Mouse (Mus musculus) embryonic facial prominence, embryonic 12.5 days (tissue): ENCODE data around the gene Mcrip2. TPM values are rescaled to one million over a fixed set of nuclear protein-coding genes. Genes with fewer than 3 reads are reported as not detected.

ENCODE experiments used
- ATAC-seq: fragments of 200-750 bp; cut with Nextera tagmentation; 2 replicates; pipeline ENCODE4 v1.8.0; 2017; ENCODE audit not compliant: insufficient number of reproducible peaks, insufficient read depth, low FRiP score, low TSS enrichment
- H3K27ac ChIP-seq: fragments of 300-500 bp; sonication (generic); 2 replicates; pipeline ENCODE4 v1.5.1; 2016; ENCODE audit warnings: mild to moderate bottlenecking
- H3K27me3 ChIP-seq: fragments of 300-500 bp; sonication (generic); 2 replicates; pipeline ENCODE4 v1.6.1; 2016; ENCODE audit warnings: mild to moderate bottlenecking, moderate library complexity
- H3K36me3 ChIP-seq: fragments of 300-500 bp; sonication (generic); 2 replicates; pipeline ENCODE4 v1.6.1; 2016; ENCODE audit warnings: mild to moderate bottlenecking
- H3K4me1 ChIP-seq: fragments of 300-500 bp; sonication (generic); 2 replicates; pipeline ENCODE4 v1.6.1; 2016
- H3K4me2 ChIP-seq: fragments of 300-500 bp; sonication (generic); replicated peaks from 2 replicates; pipeline ENCODE4 v1.6.1; 2016; ENCODE audit warnings: mild to moderate bottlenecking, moderate library complexity
- H3K4me3 ChIP-seq: fragments of 300-500 bp; sonication (generic); 2 replicates; pipeline ENCODE4 v1.5.1; 2016; ENCODE audit warnings: mild to moderate bottlenecking
- H3K9ac ChIP-seq: fragments of 300-500 bp; sonication (generic); 2 replicates; pipeline ENCODE4 v1.6.1; 2016; ENCODE audit warnings: mild to moderate bottlenecking, moderate library complexity
- H3K9me3 ChIP-seq: fragments of 300-500 bp; sonication (generic); 2 replicates; pipeline ENCODE4 v1.6.1; 2016; ENCODE audit warnings: mild to moderate bottlenecking, moderate library complexity
- WGBS: fragments of 180-500 bp; shearing (Covaris S2); methylation state at CpG from one replicate; pipeline ENCODE4 v1.1.7; 2016; 5-methylcytosine and 5-hydroxymethylcytosine counted together
- polyA plus RNA-seq: library from polyadenylated mRNA; unstranded; fragments of >200 nt; fragmentation: Nextera tagmentation; extraction: Ambion mirVana; gene quantifications from 2 replicates; pipeline ENCODE4 v1.2.1, GENCODE M21; 2016

Mcrip2 gene
- polyA plus RNA-seq, 1 experiment from 2014 or later = 10.1 TPM

DNA sequence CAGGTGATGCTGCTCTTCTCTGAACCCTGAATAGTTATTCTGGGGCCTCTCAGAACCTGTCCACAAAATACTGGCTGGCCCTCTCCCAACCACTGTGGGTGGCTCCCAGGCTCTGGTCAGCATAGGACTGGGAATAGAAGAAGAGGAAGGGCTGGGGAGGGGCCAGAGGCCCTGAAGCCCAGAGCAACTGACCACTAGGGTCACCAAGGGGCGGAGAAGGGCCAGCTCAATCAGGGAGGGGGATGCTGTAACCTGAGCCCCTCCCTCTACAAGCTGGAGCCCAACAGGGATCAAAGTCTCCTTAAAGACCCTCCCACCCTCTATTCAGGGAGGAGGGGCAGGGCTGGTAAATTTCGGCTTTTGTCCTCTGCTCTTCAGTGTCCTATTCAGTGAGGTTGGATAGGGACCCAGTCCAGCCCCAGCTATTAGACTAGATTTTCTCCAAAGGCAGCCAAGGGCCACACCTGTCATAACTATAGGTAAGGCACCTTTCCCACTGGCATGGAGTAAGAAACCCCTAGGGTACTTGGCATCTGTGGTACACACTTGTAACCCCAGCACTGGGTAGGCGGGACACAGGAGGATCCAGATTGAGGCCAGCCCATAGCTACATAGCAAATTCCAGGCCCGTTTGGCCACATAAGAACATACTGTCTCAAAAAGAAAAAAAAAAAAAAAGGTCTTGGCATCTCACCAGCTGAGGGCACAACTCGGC, 11.8 kb upstream of the Mcrip2 start, which contains the start of gene Wfikkn1:
TSS of gene Wfikkn1 (minus strand) at position 663 of the 715 bp plus-strand sequence.
- Histone ChIP-seq H3K27me3 (no peaks in the 10 kb centered on the region), H3K27ac (peak within 1 kb of the TSS; percentile 38; the same call in 1 of the 2 replicates), H3K4me2 (no peak within 1 kb of the TSS), H3K4me3 (no peak within 1 kb of the TSS), H3K4me1 (peaks cover 37% of the 10 kb centered on the region), H3K9ac (0 out of 2 replicates have a peak within 1 kb of the TSS, but pooled peaks have one; percentile 15), H3K9me3 (no peaks in the 10 kb centered on the region), H3K36me3 (peaks cover 55% of the 10 kb centered on the region)
- ATAC-seq = no peak
- 22% methylated on average over 5 of the region's 5 CpGs for WGBS

DNA sequence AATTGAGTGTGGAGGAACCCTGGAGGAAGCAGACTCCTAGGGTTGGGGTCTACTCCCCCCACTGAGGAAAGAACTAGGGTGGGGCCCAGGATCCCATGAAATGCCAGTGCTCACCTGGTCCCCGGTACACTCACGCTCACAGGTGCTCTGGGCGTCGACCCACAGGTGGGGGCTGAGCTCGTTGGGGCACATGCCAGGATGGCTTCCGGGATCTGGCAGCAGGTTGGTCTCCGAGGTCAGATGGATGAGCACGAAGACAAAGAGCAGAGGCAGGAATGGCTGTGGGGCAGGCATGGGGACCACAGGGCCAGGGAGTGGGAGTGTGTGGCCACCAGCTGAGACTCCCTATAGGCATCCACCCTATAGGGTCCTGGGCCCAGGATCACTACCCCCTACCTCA, 11.2 kb upstream of the Mcrip2 start:
- 73% methylated on average over 8 of the region's 8 CpGs for WGBS
- H3K36me3 ChIP-seq = peaks cover 49% of the 10 kb centered on the region

DNA sequence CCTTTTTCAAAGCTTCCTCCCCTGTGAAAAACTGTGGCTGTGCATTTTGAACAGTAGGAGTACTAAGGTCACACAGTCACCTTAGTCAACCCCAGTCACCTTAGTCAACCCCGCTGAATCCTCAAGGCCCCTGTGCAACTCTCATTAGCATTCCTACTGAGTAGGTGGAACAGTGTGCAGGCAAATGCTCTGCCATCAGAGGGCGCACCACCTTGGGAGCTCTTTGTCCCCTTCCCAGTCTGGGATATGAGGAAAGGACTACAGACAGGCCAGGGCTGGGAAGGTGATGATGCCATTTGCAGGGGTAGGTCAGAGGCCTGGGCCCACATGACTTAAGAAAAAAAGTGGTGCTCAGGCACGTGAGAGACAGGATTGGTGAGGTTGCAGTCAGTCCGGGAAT, 10.7 kb upstream of the Mcrip2 start:
- ATAC-seq = no peak
- Histone ChIP-seq H3K4me1 (peaks cover 37% of the 10 kb centered on the region), H3K9ac (no peak overlapping the region), H3K4me2 (no peak overlapping the region), H3K4me3 (no peak overlapping the region), H3K27me3 (no peaks in the 10 kb centered on the region), H3K9me3 (no peaks in the 10 kb centered on the region), H3K27ac (no peak overlapping the region), H3K36me3 (peaks cover 44% of the 10 kb centered on the region)
- 47% methylated on average over 4 of the region's 4 CpGs for WGBS

More for the DNA sequence above, 11.2 kb upstream of the Mcrip2 start:
- Histone ChIP-seq H3K27me3 (no peaks in the 10 kb centered on the region), H3K4me2 (no peak overlapping the region), H3K4me1 (peaks cover 37% of the 10 kb centered on the region), H3K27ac (no peak overlapping the region), H3K9ac (no peak overlapping the region), H3K4me3 (no peak overlapping the region), H3K9me3 (no peaks in the 10 kb centered on the region)
- no peak for ATAC-seq

DNA sequence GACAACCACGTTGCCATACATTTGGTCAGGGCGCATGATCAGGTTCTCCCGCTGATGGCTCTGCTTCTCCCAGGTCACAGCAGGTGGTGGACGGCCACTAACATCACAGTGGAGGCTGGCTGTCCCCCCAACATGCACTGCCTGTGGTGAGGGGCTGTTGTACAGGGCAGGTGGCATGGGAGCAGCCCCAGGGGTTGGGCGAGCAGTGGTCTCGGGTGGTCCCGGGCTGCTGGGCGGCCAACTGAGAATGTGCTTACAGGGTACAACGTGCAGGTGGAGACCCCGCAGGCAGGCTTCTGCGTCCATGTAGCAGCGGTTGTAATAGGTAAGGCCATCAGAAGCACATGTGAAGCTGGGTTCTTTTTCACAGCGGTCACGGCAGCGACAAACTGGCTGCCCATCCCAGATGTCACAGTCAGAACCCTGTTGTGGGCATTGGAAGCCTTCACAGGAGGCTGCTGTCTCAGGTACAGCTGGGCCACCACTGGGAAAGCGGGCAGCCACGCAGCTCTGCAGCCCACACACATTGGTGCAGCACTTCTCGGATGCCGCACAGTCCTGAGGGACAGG, 10.1 kb upstream of the Mcrip2 start:
- no peak overlapping the region for H3K4me2 ChIP-seq
- peaks cover 40% of the 10 kb centered on the region for H3K4me1 ChIP-seq
- no peaks in the 10 kb centered on the region for H3K27me3 ChIP-seq
- H3K9me3 ChIP-seq = no peaks in the 10 kb centered on the region
- WGBS = 84% methylated on average over 19 of the region's 19 CpGs
- H3K9ac ChIP-seq = no peak overlapping the region
- no peak for ATAC-seq
- no peak overlapping the region for H3K4me3 ChIP-seq
- peaks cover 39% of the 10 kb centered on the region for H3K36me3 ChIP-seq
- no peak overlapping the region for H3K27ac ChIP-seq

DNA sequence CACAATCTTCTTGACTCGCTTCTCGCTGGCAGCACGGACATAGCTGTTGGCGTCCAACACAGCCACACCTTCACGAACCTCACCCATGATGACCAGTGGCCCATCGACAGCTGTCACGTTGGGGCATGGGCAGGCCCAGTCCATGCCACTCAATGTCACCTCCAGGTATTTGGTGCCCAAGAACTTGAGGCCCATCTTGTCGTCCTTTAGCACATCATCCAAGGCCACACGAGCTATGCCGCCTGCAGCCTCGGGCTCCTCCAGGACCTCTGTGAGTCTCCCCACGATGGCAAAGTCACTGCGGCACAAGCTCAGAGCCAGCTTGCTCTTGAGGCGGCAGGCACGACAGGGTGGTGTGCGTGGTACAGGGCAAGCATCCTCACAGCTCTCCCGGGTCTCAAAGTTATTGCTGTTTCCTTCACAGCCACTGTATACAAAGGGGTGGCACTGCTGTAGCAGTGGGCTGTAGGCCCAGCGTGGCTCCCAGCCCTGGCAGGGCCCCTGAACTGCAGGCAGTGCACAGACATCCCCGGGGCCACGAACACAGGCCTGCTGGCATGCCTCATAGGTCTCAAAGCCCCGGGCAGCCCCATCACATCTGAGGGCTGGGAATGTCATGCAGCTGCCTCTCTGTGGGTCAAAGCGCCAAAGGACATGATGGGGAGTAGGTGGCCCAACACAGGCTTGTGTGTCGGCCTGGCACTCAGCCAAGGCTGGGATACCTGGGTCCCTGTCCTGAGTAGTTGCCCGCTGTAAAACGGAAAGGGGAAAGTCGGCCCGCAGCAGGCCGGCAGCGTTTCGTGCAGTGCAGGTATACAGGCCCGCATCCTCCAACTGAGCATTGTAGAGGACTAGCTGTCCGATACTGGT, 9.4 kb upstream of the Mcrip2 start:
- Histone ChIP-seq H3K27me3 (no peaks in the 10 kb centered on the region), H3K4me3 (no peak overlapping the region), H3K27ac (no peak overlapping the region), H3K36me3 (peaks cover 32% of the 10 kb centered on the region), H3K4me2 (no peak overlapping the region), H3K9me3 (no peaks in the 10 kb centered on the region), H3K4me1 (peaks cover 40% of the 10 kb centered on the region), H3K9ac (no peak overlapping the region)
- ATAC-seq = no peak
- WGBS = 91% methylated on average over 32 of the region's 32 CpGs

DNA sequence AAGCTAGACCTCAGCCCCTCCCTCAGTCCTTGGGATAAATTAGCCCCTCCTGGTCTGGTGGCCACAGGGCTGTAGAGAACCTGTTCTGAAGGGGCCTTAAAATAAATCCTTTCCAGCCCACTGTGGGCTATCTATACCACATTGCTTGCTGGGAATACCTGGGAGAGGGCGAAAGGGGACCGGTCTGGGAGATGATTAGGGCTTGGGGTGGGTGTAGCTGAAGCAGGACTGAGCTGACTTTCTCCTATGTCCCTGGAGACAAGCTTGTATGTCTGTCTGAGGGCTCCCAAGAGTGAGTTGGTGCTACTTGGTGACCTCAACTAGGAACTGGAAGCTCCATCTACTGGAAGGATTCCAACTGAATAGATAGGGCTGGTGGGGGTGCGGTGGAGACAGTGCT, 8.5 kb upstream of the Mcrip2 start:
- Histone ChIP-seq H3K9me3 (no peaks in the 10 kb centered on the region), H3K9ac (no peak overlapping the region), H3K27me3 (no peaks in the 10 kb centered on the region), H3K36me3 (peaks cover 22% of the 10 kb centered on the region), H3K4me3 (no peak overlapping the region), H3K4me1 (peaks cover 36% of the 10 kb centered on the region), H3K27ac (no peak overlapping the region), H3K4me2 (no peak overlapping the region)
- no peak for ATAC-seq
- 92% methylated on average over 3 of the region's 3 CpGs for WGBS

DNA sequence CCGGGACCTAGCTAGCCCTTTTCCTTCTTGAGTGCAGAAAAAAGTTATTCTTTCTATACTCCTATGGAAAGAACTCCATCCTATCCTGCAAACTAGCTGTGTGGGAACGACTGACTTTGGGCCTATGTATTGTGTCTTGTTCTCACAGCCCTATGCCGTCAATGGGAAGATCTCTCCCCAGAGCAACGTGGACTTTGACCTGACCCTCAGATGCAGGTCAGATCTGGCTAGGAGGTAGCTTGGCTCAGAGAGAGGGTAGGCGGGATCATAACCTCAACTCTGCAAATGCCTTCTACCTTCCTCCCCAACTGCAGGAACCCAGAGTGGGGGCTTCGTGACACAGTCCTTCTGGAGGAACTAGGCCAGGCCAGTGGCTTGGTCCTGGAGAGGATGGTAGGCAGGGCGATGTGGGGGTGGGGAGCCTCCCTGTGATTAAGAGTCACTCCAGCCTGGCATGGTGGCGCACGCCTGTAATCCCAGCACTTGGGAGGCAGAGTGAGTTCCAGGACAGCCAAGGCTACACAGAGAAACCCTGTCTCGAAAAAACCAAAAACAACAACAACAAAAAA, 7.9 kb upstream of the Mcrip2 start:
- H3K27me3 ChIP-seq = no peaks in the 10 kb centered on the region
- no peak overlapping the region; the same call in 1 of the 2 replicates for H3K27ac ChIP-seq
- peak overlapping the region; percentile 77 for H3K4me3 ChIP-seq
- peak overlapping the region; percentile 71; the same call in 1 of the 2 replicates for H3K9ac ChIP-seq
- peaks cover 17% of the 10 kb centered on the region for H3K36me3 ChIP-seq
- ATAC-seq = no peak
- no peaks in the 10 kb centered on the region for H3K9me3 ChIP-seq
- WGBS = 53% methylated on average over 10 of the region's 10 CpGs
- H3K4me2 ChIP-seq = peak overlapping the region; percentile 88
- peaks cover 31% of the 10 kb centered on the region for H3K4me1 ChIP-seq

DNA sequence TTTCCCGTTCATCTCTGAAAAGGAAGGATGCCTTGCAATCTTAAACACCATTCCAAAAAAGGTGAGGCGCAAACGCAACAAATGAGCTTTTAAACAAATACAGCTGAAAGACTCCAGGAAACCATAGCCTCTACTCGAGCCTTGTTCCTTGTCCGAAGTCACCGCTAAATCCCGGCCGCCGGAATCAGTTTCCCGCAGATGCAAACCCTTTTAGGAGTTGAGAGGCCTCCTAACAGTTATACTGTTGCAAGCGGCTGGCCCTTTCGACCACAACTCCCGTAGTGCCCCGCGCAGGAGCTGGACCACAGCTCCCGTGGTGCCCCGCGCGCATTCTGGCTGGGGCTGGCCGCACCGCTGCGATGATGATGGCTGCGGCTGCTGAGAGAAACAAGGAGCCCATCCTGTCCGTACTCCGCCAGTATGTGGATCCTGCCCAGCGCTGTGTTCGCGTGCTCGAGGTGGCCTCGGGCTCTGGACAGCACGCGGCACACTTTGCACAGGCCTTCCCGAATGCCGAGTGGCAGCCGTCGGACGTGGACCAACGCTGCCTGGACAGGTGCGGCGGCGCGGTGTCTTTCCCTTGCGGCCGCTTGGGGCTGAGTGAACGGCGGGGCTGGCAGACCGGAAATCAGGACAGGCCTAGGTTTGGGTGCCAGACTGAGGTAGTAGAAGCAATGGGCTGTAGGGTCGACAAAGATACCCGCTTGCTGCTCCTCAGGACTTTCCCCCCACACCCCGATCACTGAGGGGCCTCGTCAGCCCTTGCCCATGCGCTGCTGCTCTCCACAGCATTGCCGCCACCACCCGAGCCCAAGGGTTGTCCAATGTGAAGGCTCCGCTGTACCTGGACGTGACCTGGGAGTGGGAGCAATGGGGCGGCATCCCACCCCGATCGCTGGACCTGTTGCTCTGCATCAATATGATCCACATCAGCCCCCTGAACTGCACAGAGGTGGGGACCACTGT, 6.9 kb upstream of the Mcrip2 start:
- H3K4me1 ChIP-seq = peaks cover 22% of the 10 kb centered on the region
- 1% methylated on average over 59 of the region's 59 CpGs for WGBS
- ATAC-seq = peak; percentile 86
- peaks cover 17% of the 10 kb centered on the region for H3K36me3 ChIP-seq
- peak overlapping the region; percentile 71 for H3K9ac ChIP-seq
- H3K27me3 ChIP-seq = no peaks in the 10 kb centered on the region
- peak overlapping the region; percentile 88 for H3K4me2 ChIP-seq
- H3K27ac ChIP-seq = peak overlapping the region; percentile 87
- H3K4me3 ChIP-seq = peak overlapping the region; percentile 77
- no peaks in the 10 kb centered on the region for H3K9me3 ChIP-seq

DNA sequence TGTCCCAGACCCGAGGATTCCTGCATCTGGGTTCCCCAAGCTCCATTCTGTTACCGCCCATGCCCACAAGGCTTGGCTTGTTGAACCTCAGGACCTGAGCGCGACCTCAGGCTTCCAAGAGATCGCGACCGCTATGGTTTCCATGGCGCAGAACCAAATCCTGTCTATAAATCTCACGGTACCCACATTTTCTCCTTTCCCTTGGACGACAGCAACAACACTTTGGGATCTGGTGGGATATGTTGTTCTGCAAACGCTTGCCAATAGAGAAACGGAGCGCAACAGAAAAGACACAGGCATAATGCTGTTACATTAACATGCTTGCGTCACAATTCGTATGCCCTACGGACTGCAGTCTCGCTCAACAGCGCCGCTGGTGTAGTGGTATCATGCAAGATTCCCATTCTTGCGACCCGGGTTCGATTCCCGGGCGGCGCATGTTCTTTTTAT, 6.2 kb upstream of the Mcrip2 start, which contains the start of gene Mettl26:
TSS of gene Mettl26 (plus strand) at position 354 of the 450 bp plus-strand sequence.
- Histone ChIP-seq H3K4me1 (peaks cover 16% of the 10 kb centered on the region), H3K4me3 (peak within 1 kb of the TSS; percentile 77), H3K9ac (peak within 1 kb of the TSS; percentile 71), H3K27me3 (no peaks in the 10 kb centered on the region), H3K27ac (peak within 1 kb of the TSS; percentile 87), H3K4me2 (peak within 1 kb of the TSS; percentile 88), H3K9me3 (no peaks in the 10 kb centered on the region), H3K36me3 (peaks cover 17% of the 10 kb centered on the region)
- 2% methylated on average over 25 of the region's 25 CpGs for WGBS
- no peak for ATAC-seq

DNA sequence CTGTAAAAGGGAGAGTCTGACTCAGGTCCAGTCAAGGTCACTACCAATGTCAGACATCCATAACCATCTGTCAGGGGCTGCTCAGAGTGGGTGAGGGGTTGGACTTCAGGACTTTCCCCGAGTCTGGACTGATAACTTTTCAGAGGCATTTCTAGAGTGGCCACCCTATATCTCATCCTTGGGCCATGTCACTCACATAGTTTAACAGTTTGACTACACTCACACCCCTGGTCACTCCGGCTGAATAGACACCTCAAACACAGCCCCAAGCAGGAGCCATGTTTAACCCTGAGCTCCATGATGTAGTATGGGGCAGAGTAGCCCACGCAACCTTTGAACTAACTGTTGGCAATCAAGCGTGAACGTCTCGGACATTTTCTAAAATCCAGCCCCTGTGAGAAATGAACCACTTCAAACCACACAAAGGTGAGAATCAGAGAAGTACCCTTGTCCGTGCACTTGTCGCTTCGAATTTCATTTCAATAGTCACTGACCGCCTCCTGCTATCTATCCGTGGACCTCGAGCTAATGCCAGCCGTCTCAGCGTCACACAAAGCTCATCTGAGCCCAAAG, 5.7 kb upstream of the Mcrip2 start:
- no peak for ATAC-seq
- peaks cover 16% of the 10 kb centered on the region for H3K4me1 ChIP-seq
- peak overlapping the region; percentile 88 for H3K4me2 ChIP-seq
- H3K4me3 ChIP-seq = peak overlapping the region; percentile 77
- H3K36me3 ChIP-seq = peaks cover 16% of the 10 kb centered on the region
- peak overlapping the region; percentile 41; the same call in 1 of the 2 replicates for H3K9ac ChIP-seq
- H3K27ac ChIP-seq = peak overlapping the region; percentile 87
- 8% methylated on average over 14 of the region's 14 CpGs for WGBS
- H3K27me3 ChIP-seq = no peaks in the 10 kb centered on the region
- H3K9me3 ChIP-seq = no peaks in the 10 kb centered on the region
